Mouse (Mus musculus) lung, embryonic 16.5 days (tissue): ENCODE data around the gene Ranbp9. TPM values are rescaled to one million over a fixed set of nuclear protein-coding genes. Genes with fewer than 3 reads are reported as not detected.

Source experiments
- ATAC-seq: fragments of 200-750 bp; cut with Nextera tagmentation; 2 replicates; pipeline ENCODE4 v1.8.0; 2017; ENCODE audit warnings: low read depth, mild to moderate bottlenecking, moderate library complexity
- H3K27ac ChIP-seq: fragments of 300-500 bp; sonication (generic); 2 replicates; pipeline ENCODE4 v1.5.1; 2014; ENCODE audit warnings: mild to moderate bottlenecking, control low read depth, low read length
- H3K27me3 ChIP-seq: fragments of 300-500 bp; sonication (generic); 2 replicates; pipeline ENCODE4 v1.6.1; 2014; ENCODE audit warnings: low read depth, low read length, mixed read lengths; ENCODE audit not compliant: control insufficient read depth, insufficient read depth
- H3K36me3 ChIP-seq: fragments of 300-500 bp; sonication (generic); 2 replicates; pipeline ENCODE4 v1.6.1; 2014; ENCODE audit warnings: low read length; ENCODE audit not compliant: control insufficient read depth, insufficient read depth
- H3K4me1 ChIP-seq: fragments of 300-500 bp; sonication (generic); replicated peaks from 2 replicates; pipeline ENCODE4 v1.6.1; 2014; ENCODE audit warnings: low read length, mixed read lengths; ENCODE audit not compliant: control insufficient read depth, insufficient read depth
- H3K4me2 ChIP-seq: fragments of 300-500 bp; sonication (generic); 2 replicates; pipeline ENCODE4 v1.6.1; 2014; ENCODE audit warnings: low read depth, low read length, control low read depth
- H3K4me3 ChIP-seq: fragments of 300-500 bp; sonication (generic); 2 replicates; pipeline ENCODE4 v1.5.1; 2014; ENCODE audit warnings: mild to moderate bottlenecking, low read length, control low read depth
- H3K9ac ChIP-seq: fragments of 300-500 bp; sonication (generic); 2 replicates; pipeline ENCODE4 v1.6.1; 2014; ENCODE audit warnings: low read length, control low read depth
- H3K9me3 ChIP-seq: fragments of 300-500 bp; sonication (generic); 2 replicates; pipeline ENCODE4 v1.6.1; 2016; ENCODE audit warnings: low read length; ENCODE audit not compliant: control insufficient read depth
- WGBS: fragments of 180-500 bp; shearing (Covaris S2); extraction: QIAGEN DNeasy Blood & Tissue Kit; methylation state at CpG from one replicate; pipeline ENCODE4 v1.1.7; 2014; 5-methylcytosine and 5-hydroxymethylcytosine counted together
- polyA plus RNA-seq: library from polyadenylated mRNA; unstranded; fragments of >200 nt; fragmentation: Nextera tagmentation; extraction: Ambion mirVana; gene quantifications from 2 replicates; pipeline ENCODE4 v1.2.1, GENCODE M21; 2015

Gene Ranbp9
- polyA plus RNA-seq, 1 experiment from 2014 or later = 8.8 TPM

DNA sequence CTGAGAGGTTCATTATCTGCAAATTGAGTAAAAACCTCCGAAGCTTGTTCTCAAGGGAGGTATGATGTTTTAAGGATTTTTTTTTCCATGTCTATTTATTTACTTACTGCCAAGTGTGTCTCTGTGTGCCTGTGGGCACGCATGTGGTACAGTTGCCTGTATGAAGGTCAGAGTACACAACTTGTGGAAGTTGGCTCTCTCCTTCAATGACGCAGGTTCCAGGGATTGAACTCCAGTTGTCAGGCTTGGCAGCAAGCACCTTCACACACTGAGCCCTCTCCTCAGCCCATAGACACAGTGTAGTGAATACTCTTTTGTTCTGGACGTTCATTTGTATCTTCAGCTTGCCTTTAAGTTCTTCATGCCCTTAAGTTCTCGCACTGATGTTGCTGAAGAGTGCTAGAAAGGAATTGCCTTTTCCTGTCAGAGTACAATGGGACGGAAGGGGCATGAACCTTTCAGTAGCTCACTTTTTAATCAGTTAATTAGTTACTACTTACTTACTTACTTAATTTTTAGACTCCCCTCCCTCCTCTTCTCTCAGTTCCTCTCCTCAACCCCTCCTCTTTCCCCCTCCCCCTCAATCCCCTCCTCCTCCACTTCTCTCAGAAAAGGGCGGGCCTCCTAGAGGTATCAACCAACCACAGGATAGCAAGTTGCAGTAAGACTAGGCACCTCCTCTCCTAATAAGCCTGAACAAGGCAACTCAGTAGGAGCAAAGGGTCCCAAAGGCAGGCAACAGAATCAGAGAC lies 18.8 kb upstream of the Ranbp9 start:
- Histone ChIP-seq H3K27ac (no peak overlapping the region), H3K4me1 (peaks cover 12% of the 10 kb centered on the region), H3K4me3 (no peak overlapping the region), H3K4me2 (no peak overlapping the region), H3K9ac (no peak overlapping the region), H3K9me3 (peaks cover 7% of the 10 kb centered on the region; the same call in 1 of the 2 replicates), H3K27me3 (no peaks in the 10 kb centered on the region), H3K36me3 (no peaks in the 10 kb centered on the region)
- 57% methylated on average over 7 of the region's 7 CpGs for WGBS
- ATAC-seq = no peak

DNA sequence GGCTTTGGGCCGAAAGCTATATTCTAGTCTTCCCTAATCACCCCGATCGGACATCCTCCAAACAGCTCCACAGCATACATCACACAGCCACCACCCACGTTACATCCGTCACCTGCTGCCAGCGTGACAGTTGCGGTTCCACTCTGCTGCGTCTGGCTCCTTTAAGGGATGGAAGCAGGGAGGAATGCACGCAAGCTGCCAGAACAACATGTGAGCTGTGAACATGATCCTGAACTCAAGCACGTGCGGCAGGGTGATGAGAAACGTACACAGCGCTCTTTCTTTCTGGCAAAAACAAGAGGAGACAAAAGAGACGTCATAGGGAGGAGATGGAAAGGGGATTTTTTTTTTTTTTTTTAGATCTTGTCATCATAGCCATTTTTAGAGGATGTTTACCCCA lies 17.8 kb upstream of the Ranbp9 start:
- Histone ChIP-seq H3K36me3 (no peaks in the 10 kb centered on the region), H3K27ac (no peak overlapping the region), H3K4me3 (no peak overlapping the region), H3K9me3 (peaks cover 7% of the 10 kb centered on the region; the same call in 1 of the 2 replicates), H3K4me1 (peaks cover 10% of the 10 kb centered on the region), H3K9ac (no peak overlapping the region), H3K4me2 (no peak overlapping the region), H3K27me3 (no peaks in the 10 kb centered on the region)
- peak; percentile 16; the same call in 1 of the 2 replicates for ATAC-seq
- 38% methylated on average over 14 of the region's 14 CpGs for WGBS

DNA sequence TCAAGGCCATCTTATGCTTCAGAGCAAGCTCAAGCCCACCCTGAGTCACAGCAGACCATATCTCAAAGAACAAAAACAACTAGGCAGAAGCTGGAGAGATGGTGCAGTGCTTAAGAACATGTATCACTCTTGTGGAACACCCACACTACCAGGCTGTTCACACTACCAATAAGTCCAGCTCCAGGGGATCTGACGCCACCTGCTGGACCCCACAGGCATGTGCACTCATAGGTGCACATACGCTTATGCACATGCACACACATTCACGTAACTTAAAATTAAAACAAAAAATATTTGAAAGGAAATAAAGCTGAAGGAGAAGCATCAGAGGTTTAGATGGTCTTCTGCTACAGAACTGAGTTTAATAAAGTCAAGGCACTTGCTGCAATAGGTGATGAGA lies 16.7 kb upstream of the Ranbp9 start:
- WGBS = 90% methylated on average over 3 of the region's 3 CpGs
- ATAC-seq = no peak
- no peaks in the 10 kb centered on the region for H3K36me3 ChIP-seq
- peaks cover 10% of the 10 kb centered on the region for H3K4me1 ChIP-seq
- H3K27ac ChIP-seq = no peak overlapping the region
- no peaks in the 10 kb centered on the region for H3K27me3 ChIP-seq
- no peak overlapping the region for H3K4me2 ChIP-seq
- H3K9ac ChIP-seq = no peak overlapping the region
- H3K4me3 ChIP-seq = no peak overlapping the region
- H3K9me3 ChIP-seq = peaks cover 7% of the 10 kb centered on the region; the same call in 1 of the 2 replicates

DNA sequence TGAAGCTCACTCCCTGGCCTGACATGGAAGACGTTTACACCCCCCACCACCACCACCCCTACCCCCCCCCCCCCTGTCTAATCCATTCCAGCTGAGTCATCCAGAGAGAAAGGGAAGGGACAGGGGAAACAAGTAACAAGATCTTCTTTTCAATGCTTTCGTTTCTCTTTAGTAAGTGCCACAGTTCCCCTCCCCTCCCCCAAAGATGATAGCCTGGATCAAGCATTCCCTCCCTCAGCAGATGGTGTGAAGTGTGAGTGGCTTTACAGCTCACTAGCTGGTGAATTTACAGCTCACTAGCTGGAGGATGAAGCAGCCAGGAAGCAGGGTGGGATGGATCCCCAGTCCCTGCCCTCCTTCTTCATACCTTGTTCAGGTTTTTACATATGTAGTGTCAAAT lies 15.6 kb upstream of the Ranbp9 start:
- no peaks in the 10 kb centered on the region for H3K27me3 ChIP-seq
- no peak for ATAC-seq
- H3K27ac ChIP-seq = no peak overlapping the region
- no peak overlapping the region for H3K4me3 ChIP-seq
- 15% methylated on average over 2 of the region's 2 CpGs for WGBS
- H3K9me3 ChIP-seq = peaks cover 7% of the 10 kb centered on the region; the same call in 1 of the 2 replicates
- no peak overlapping the region for H3K4me2 ChIP-seq
- no peak overlapping the region for H3K9ac ChIP-seq
- H3K36me3 ChIP-seq = no peaks in the 10 kb centered on the region
- peaks cover 15% of the 10 kb centered on the region for H3K4me1 ChIP-seq

DNA sequence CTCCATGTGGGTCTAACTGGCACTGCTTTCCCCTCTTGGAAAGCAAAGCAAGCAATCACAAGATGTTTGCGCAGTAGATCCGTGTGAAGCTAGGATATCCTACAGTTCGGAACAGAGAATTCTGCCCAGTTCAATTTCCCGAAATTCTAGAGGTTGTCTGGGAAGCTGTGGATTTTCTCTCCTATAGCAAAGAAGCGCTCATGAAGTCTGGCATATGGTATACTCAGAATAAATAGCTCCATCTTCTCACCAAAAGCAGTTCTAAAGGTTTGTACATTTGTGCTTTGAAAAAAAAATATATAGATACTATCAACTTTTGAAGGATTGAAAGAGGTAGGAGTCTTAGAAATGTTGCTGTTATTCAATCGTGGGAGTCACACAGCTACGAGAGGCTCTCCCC lies 14.6 kb upstream of the Ranbp9 start:
- no peaks in the 10 kb centered on the region for H3K27me3 ChIP-seq
- 89% methylated on average over 7 of the region's 7 CpGs for WGBS
- no peak overlapping the region for H3K4me2 ChIP-seq
- no peak for ATAC-seq
- no peak overlapping the region for H3K27ac ChIP-seq
- peaks cover 15% of the 10 kb centered on the region for H3K4me1 ChIP-seq
- H3K9me3 ChIP-seq = peaks cover 7% of the 10 kb centered on the region; the same call in 1 of the 2 replicates
- H3K9ac ChIP-seq = no peak overlapping the region
- H3K36me3 ChIP-seq = no peaks in the 10 kb centered on the region
- no peak overlapping the region for H3K4me3 ChIP-seq

DNA sequence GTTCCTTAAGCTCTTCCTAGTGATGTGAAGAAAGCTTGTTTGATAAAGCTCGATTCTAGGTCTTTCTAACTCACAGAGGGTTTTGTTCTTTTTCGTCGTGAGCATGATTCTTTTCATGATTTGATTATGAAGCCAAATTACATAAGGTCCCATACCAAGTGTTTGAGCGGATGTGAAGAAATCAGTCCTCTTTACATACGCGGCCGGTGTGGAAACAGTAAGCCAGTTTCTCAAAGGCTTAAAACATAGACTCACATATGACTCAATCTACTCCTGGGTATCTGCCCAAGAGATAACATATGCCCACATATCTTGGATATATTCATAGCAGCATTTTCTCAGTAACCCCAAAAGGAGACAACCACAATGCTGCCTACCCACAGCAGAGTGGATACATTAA lies 12.6 kb upstream of the Ranbp9 start:
- Histone ChIP-seq H3K27ac (peak overlapping the region; percentile 52; the same call in 1 of the 2 replicates), H3K9me3 (peaks cover 4% of the 10 kb centered on the region; the same call in 1 of the 2 replicates), H3K4me3 (no peak overlapping the region), H3K36me3 (no peaks in the 10 kb centered on the region), H3K4me1 (peaks cover 10% of the 10 kb centered on the region), H3K9ac (no peak overlapping the region), H3K27me3 (no peaks in the 10 kb centered on the region), H3K4me2 (no peak overlapping the region)
- WGBS = 77% methylated on average over 7 of the region's 7 CpGs
- no peak for ATAC-seq

DNA sequence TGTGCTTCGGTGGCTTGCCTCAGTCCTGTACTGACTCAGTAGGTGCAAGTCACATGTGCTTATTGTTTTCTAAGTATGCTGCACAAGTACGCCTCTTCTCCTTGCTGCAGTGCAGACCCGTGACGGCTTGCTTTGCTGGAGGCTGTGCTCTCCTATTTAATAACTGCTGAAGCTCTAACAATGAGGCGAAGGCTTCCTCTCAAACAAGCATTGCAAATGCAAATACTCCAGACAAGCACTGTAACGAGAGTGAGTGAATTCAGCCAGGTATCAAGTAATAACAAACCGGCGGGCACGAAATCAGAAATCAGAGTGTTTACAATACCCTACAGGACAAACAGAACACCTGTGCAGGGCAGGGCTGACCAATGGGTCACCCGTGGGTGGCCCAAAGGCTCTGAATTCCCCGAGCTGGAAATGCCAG lies 12.0 kb upstream of the Ranbp9 start:
- Histone ChIP-seq H3K4me3 (no peak overlapping the region; the same call in 1 of the 2 replicates), H3K27me3 (no peaks in the 10 kb centered on the region), H3K9me3 (peaks cover 4% of the 10 kb centered on the region; the same call in 1 of the 2 replicates), H3K4me1 (peaks cover 10% of the 10 kb centered on the region), H3K9ac (no peak overlapping the region), H3K27ac (peak overlapping the region; percentile 52), H3K4me2 (peak overlapping the region; percentile 32), H3K36me3 (no peaks in the 10 kb centered on the region)
- ATAC-seq = peak; percentile 63
- WGBS = 52% methylated on average over 11 of the region's 11 CpGs

DNA sequence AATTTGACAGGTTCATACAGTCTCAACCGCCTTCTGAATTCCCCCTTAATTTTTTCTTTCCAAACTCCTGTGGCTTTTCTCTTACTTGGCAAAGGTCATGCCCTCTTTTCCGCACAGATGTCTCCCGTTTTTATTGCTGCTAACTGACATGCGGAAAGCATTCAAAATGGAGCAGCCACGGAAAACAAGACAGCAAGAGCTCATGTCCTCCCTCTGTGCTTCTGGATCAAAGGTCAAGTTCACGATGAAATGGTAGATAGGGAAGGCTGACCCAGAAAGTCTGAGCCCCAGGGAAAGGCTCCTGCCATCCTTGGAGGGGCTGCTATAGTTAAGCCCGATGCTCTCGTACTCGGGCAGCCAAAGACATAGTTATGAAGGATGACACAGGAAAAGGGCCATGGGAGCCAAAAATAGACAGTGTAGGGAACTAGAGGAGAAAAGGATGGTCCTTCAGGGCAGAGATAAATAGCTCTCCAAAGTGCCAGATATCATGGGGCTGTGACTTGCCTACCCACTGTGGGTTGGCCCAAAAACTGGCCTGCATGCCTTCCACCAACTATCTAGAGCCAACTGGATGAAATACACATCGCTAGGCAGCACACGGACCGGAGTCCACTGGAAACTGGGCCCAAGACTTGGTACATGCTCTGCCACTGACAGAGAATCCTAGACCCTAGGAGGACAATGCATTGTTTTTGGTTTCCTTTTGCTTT lies 5.6 kb upstream of the Ranbp9 start:
- H3K4me1 ChIP-seq = peaks cover 4% of the 10 kb centered on the region; the same call in 1 of the 2 replicates
- H3K9me3 ChIP-seq = no peaks in the 10 kb centered on the region
- WGBS = 62% methylated on average over 12 of the region's 12 CpGs
- H3K27me3 ChIP-seq = no peaks in the 10 kb centered on the region
- H3K36me3 ChIP-seq = no peaks in the 10 kb centered on the region
- no peak for ATAC-seq
- no peak overlapping the region for H3K4me3 ChIP-seq
- no peak overlapping the region for H3K4me2 ChIP-seq
- no peak overlapping the region for H3K9ac ChIP-seq
- no peak overlapping the region for H3K27ac ChIP-seq

DNA sequence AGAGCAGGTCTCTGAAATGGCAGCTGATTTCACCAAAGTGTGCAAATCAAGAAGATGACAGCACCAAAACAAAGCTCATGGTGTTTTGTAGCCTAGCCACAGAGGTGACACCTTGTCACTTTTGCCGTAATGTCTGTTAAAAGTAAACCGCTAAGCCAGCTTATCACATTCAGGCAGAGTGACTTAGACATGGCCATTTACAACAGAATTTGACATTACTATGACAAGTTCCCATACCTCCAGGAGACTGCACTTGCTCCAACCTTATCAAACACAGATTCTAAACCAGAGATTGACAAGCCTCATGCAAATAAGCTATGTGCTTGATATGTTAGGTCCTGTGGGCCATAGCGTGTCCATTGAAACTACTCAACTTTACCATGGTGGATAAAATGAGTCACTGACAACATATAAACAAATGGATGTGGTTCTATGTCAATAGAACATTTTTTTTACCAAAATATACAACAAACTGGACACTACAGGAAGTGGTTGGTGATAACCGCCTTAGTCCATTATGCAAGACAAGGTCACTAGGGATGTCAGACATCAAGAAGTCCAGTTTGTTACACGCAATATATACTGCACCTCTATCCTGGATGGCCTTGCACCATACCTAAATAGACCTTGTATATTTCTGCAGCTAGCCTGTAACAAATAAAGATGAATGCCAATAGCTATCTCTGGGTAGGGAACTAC lies 4.3 kb upstream of the Ranbp9 start:
- Histone ChIP-seq H3K9ac (no peak overlapping the region), H3K9me3 (no peaks in the 10 kb centered on the region), H3K36me3 (no peaks in the 10 kb centered on the region), H3K27me3 (no peaks in the 10 kb centered on the region), H3K4me1 (peaks cover 4% of the 10 kb centered on the region; the same call in 1 of the 2 replicates), H3K4me2 (no peak overlapping the region), H3K27ac (no peak overlapping the region), H3K4me3 (no peak overlapping the region)
- WGBS = 89% methylated on average over 5 of the region's 5 CpGs
- ATAC-seq = no peak
